In the genomic region with DNA sequence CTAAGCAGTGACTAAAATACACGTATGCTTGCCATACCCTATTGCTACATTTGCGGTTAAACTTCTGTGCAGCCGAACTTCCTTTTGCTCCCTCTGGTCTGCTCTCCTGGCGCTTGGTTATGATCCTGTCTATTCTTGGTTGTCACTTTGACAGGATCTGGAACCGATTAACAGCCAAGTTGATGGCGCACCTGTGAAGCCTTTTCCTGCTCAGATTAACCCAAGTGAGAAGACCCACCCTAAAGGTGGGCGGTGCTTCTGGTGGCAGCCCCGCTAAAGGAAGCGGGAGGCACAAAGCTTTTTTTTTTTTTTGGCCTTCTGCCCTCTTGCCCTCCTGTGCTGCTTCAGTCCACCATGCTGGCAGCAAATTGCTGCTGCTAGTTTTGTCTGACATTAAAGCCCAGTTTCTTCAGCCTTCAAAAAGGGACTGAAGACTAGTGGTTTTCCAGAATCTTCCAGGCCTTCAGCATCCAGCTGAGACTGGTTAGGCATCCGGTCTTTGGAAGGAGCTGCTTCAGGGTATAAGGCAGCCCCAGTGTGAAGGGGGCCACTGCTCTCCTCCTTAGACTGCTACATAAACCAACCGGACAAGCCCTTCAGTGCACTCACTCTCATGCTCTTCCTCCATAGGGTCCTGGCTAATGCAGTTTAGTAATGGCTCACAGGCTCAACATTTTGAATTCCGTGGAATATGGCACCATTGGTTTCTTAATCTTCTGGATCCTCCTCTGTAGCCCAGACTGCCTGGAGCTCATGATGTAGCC, we compare ENCODE assay signal across 9 mouse cellular contexts. TPM values are rescaled to one million over a fixed set of nuclear protein-coding genes. Genes with fewer than 3 reads are reported as not detected.
A peak's percentile ranks its signal among the peaks of the same experiment; 100 is the strongest.
DNase-seq lines count a peak whose midpoint lies in the region; ATAC-seq and TF ChIP-seq lines count a peak whose summit lies in the region.
"Had no signal": no experiment of that assay in that cellular context is flagged by ENCODE, and none has a peak within 500 bp of the region (broad histone marks: within the 10 kb centered on the region; RNA-seq: fewer than 3 reads in every experiment).

No protein-coding gene starts in this region.

- 0 out of 2 replicates have a peak, but pooled peaks have one; percentile 43 for ATAC-seq in intestine, embryonic 14.5 days (replicated peaks; ENCODE audit: low FRiP score, low TSS enrichment, low read depth)
- no peak for ATAC-seq in intestine, postnatal 0 days
- ATAC-seq in neural tube, embryonic 15.5 days (ENCODE audit: low FRiP score), result no peak

- H3K36me3 ChIP-seq in intestine, embryonic 14.5 days (ENCODE audit: control insufficient read depth, insufficient read depth, low read length), result no peaks in the 10 kb centered on the region
- no peaks in the 10 kb centered on the region for H3K36me3 ChIP-seq in intestine, postnatal 0 days (ENCODE audit: control insufficient read depth, insufficient read depth)
- no peaks in the 10 kb centered on the region for H3K36me3 ChIP-seq in neural tube, embryonic 15.5 days

- DNase-seq in intestine, embryonic 14.5 days (ENCODE audit: low spot score), result no peak
- peak; percentile 40 for DNase-seq in liver
- peak; percentile 44 to 70 for DNase-seq in thymus, adult 18-20 months
- DNase-seq in right cerebral cortex, postnatal 14 days, result no peak
- no peak for DNase-seq in gastrocnemius, adult 8-10 months (ENCODE audit: low spot score in 2 of 2)

- no peaks in the 10 kb centered on the region for H3K27me3 ChIP-seq in intestine, embryonic 14.5 days (replicated peaks; ENCODE audit: control insufficient read depth, insufficient read depth, low read length)
- no peaks in the 10 kb centered on the region for H3K27me3 ChIP-seq in intestine, postnatal 0 days (replicated peaks; ENCODE audit: control insufficient read depth, insufficient read depth, low read length)
- no peaks in the 10 kb centered on the region for H3K27me3 ChIP-seq in neural tube, embryonic 15.5 days (replicated peaks)

- no peak for TF ChIP-seq CTCF in intestine, postnatal 0 days (IDR thresholded peaks at IDR 0.05; ENCODE audit: low read depth)
- TF ChIP-seq CTCF in bone marrow macrophage, adult 2 months (IDR thresholded peaks at IDR 0.05; ENCODE audit: low read depth, low read length), result no peak

- no peak overlapping the region for H3K4me2 ChIP-seq in intestine, embryonic 14.5 days (ENCODE audit: low read length)
- no peak overlapping the region for H3K4me2 ChIP-seq in intestine, postnatal 0 days (replicated peaks; ENCODE audit: low read depth)
- H3K4me2 ChIP-seq in neural tube, embryonic 15.5 days, result no peak overlapping the region

- 53% methylated on average over 12 of the region's 12 CpGs for WGBS in intestine, embryonic 14.5 days
- WGBS in intestine, postnatal 0 days, result 49% methylated on average over 12 of the region's 12 CpGs
- 65% methylated on average over 12 of the region's 12 CpGs for WGBS in neural tube, embryonic 15.5 days

- H3K4me1 ChIP-seq in intestine, embryonic 14.5 days (replicated peaks; ENCODE audit: control insufficient read depth, insufficient read depth, low read length), result no peaks in the 10 kb centered on the region
- H3K4me1 ChIP-seq in intestine, postnatal 0 days (replicated peaks; ENCODE audit: control insufficient read depth, insufficient read depth, low read length), result no peaks in the 10 kb centered on the region; the same call in 1 of the 2 replicates
- peaks cover 11% of the 10 kb centered on the region for H3K4me1 ChIP-seq in bone marrow macrophage, adult 2 months (ENCODE audit: control insufficient read depth, insufficient read depth, low read length)
- H3K4me1 ChIP-seq in neural tube, embryonic 15.5 days, result no peaks in the 10 kb centered on the region

- no peak for TF ChIP-seq POLR2A in bone marrow macrophage, adult 2 months (IDR thresholded peaks at IDR 0.05; ENCODE audit: borderline replicate concordance, low read depth, low read length)

- no peaks in the 10 kb centered on the region for H3K9me3 ChIP-seq in intestine, embryonic 14.5 days (ENCODE audit: control insufficient read depth, low read length)
- H3K9me3 ChIP-seq in intestine, postnatal 0 days (ENCODE audit: control insufficient read depth), result no peaks in the 10 kb centered on the region
- H3K9me3 ChIP-seq in neural tube, embryonic 15.5 days (replicated peaks), result no peaks in the 10 kb centered on the region

- no peak overlapping the region for H3K4me3 ChIP-seq in intestine, embryonic 14.5 days (ENCODE audit: low read depth, low read length)
- no peak overlapping the region for H3K4me3 ChIP-seq in intestine, postnatal 0 days (ENCODE audit: low read depth, low read length)
- peak overlapping the region; percentile 45 for H3K4me3 ChIP-seq in bone marrow macrophage, adult 2 months (ENCODE audit: insufficient read depth, low read length)
- no peak overlapping the region for H3K4me3 ChIP-seq in neural tube, embryonic 15.5 days (replicated peaks)

- H3K27ac ChIP-seq in intestine, embryonic 14.5 days (ENCODE audit: low read depth), result no peak overlapping the region
- no peak overlapping the region for H3K27ac ChIP-seq in intestine, postnatal 0 days (ENCODE audit: low read depth, low read length)
- no peak overlapping the region for H3K27ac ChIP-seq in bone marrow macrophage, adult 2 months (ENCODE audit: insufficient read depth, low read depth, low read length)
- no peak overlapping the region for H3K27ac ChIP-seq in neural tube, embryonic 15.5 days (replicated peaks)
- H3K27ac ChIP-seq: kidney, postnatal 0 days had no signal

- no peak overlapping the region for H3K9ac ChIP-seq in intestine, embryonic 14.5 days (ENCODE audit: low read length)
- no peak overlapping the region for H3K9ac ChIP-seq in intestine, postnatal 0 days (ENCODE audit: low read depth, low read length)
- H3K9ac ChIP-seq in neural tube, embryonic 15.5 days (replicated peaks), result no peak overlapping the region

RNA-seq across cellular contexts. Expression of gene Rftn2, which starts 16.2 kb away (rescaled TPM):
- polyA plus RNA-seq in intestine, embryonic 14.5 days (2014; fragmentation: Nextera tagmentation; extraction: Ambion mirVana), result 9.4 and 14.8 TPM in 2 replicates
- 2.8 and 3.4 TPM in 2 replicates for polyA plus RNA-seq in intestine, postnatal 0 days (2015; fragmentation: Nextera tagmentation; extraction: Ambion mirVana)
- 2.1 and 2.8 TPM in 2 replicates for polyA plus RNA-seq in bone marrow macrophage, adult 2 months (2012; ENCODE audit: insufficient read depth, insufficient read length, missing spikeins)
- 9.7 and 9.9 TPM in 2 replicates for polyA plus RNA-seq in neural tube, embryonic 15.5 days (2015; fragmentation: Nextera tagmentation; extraction: Ambion mirVana)
- 1 to 10 TPM; 2.2 to 4.0 (median 3.5) TPM for total RNA-seq in gastrocnemius, adult 8-10 months (2022)

RNA-seq across cellular contexts. Expression of gene Mars2, which starts 26.6 kb away (rescaled TPM):
- 4.6 and 5.5 TPM in 2 replicates for polyA plus RNA-seq in intestine, embryonic 14.5 days (2014; fragmentation: Nextera tagmentation; extraction: Ambion mirVana)
- 1.7 and 1.9 TPM in 2 replicates for polyA plus RNA-seq in intestine, postnatal 0 days (2015; fragmentation: Nextera tagmentation; extraction: Ambion mirVana)
- polyA plus RNA-seq in bone marrow macrophage, adult 2 months (2012; ENCODE audit: insufficient read depth, insufficient read length, missing spikeins), result 1.3 and 1.5 TPM in 2 replicates
- polyA plus RNA-seq in neural tube, embryonic 15.5 days (2015; fragmentation: Nextera tagmentation; extraction: Ambion mirVana), result 2.4 and 2.5 TPM in 2 replicates
- 1 to 10 TPM; 2.4 to 2.8 (median 2.8) TPM for total RNA-seq in gastrocnemius, adult 8-10 months (2022)

Comparison
In these comparisons a context has a peak if more than half of its experiments do, and no peak if none do; other contexts are left out.
1. DNase-seq: peak in liver (single experiment) and thymus, adult 18-20 months (2 of 2); none in intestine, embryonic 14.5 days (single experiment), right cerebral cortex, postnatal 14 days (single experiment) and gastrocnemius, adult 8-10 months (0 of 2).